Mouse (Mus musculus): ENCODE data around the gene Tmem52. TPM values are rescaled to one million over a fixed set of nuclear protein-coding genes. Genes with fewer than 3 reads are reported as not detected.

The Tmem52 gene
- polyA plus RNA-seq, 1 experiment: not detected

- Histone ChIP-seq H3K4me2 (ENCODE audit: low read depth) (no peak overlapping the region), H3K4me3 (no peak overlapping the region), H3ac (ENCODE audit: control insufficient read depth, insufficient read length) (no peak overlapping the region), H3K27me3 (ENCODE audit: control insufficient read depth, insufficient read depth, insufficient read length) (peaks cover 72% of the 10 kb centered on the region), H3K79me2 (ENCODE audit: control insufficient read depth, insufficient read depth) (no peaks in the 10 kb centered on the region), H3K36me3 (ENCODE audit: control insufficient read depth, insufficient read depth) (no peaks in the 10 kb centered on the region)
- TF ChIP-seq TCF12 (IDR thresholded peaks at IDR 0.05; ENCODE audit: insufficient read depth, poor library complexity, severe bottlenecking) (no peak), MAX (IDR thresholded peaks at IDR 0.05; ENCODE audit: low read depth) (no peak), TCF3 (IDR thresholded peaks at IDR 0.05; ENCODE audit: insufficient read length, low read depth) (no peak), REST (IDR thresholded peaks at IDR 0.05; ENCODE audit: insufficient read depth, insufficient read length) (no peak), POLR2AphosphoS2 (IDR thresholded peaks at IDR 0.05; ENCODE audit: insufficient read length, low read depth) (no peak), SRF (IDR thresholded peaks at IDR 0.05; ENCODE audit: control insufficient read depth, insufficient read length, low read depth) (no peak)
Measured at GRCm38 (mm10) chr4:155469590-155470262, 812 bp downstream of the Tmem52 start.

GRCm38 (mm10) chr4:155470263-155470953 is 1.5 kb downstream of the Tmem52 start:
- H3K27me3 ChIP-seq (ENCODE audit: control insufficient read depth, insufficient read depth, insufficient read length): peaks cover 65% of the 10 kb centered on the region
- H3K36me3 ChIP-seq (ENCODE audit: control insufficient read depth, insufficient read depth): no peaks in the 10 kb centered on the region
- H3ac ChIP-seq (ENCODE audit: control insufficient read depth, insufficient read length): no peak overlapping the region
- no peaks in the 10 kb centered on the region for H3K79me2 ChIP-seq (ENCODE audit: control insufficient read depth, insufficient read depth)
- H3K4me2 ChIP-seq (ENCODE audit: low read depth): no peak overlapping the region
- no peak for TF ChIP-seq TCF12 (IDR thresholded peaks at IDR 0.05; ENCODE audit: insufficient read depth, poor library complexity, severe bottlenecking)
- TF ChIP-seq REST (IDR thresholded peaks at IDR 0.05; ENCODE audit: insufficient read depth, insufficient read length): no peak
- no peak for TF ChIP-seq MAX (IDR thresholded peaks at IDR 0.05; ENCODE audit: low read depth)
- TF ChIP-seq TCF3 (IDR thresholded peaks at IDR 0.05; ENCODE audit: insufficient read length, low read depth): no peak
- TF ChIP-seq MYOG (IDR thresholded peaks at IDR 0.05; ENCODE audit: control insufficient read depth in 1 of 3, insufficient read depth in 1 of 3, insufficient read length in 2 of 3, low read depth in 2 of 3): no peak
- TF ChIP-seq POLR2A (IDR thresholded peaks at IDR 0.05; ENCODE audit: insufficient read length, low read depth): no peak
- TF ChIP-seq SRF (IDR thresholded peaks at IDR 0.05; ENCODE audit: control insufficient read depth, insufficient read length, low read depth): no peak
- no peak for TF ChIP-seq USF1 (IDR thresholded peaks at IDR 0.05; ENCODE audit: low read depth)
- TF ChIP-seq POLR2AphosphoS2 (IDR thresholded peaks at IDR 0.05; ENCODE audit: insufficient read length, low read depth): no peak
- no peak for TF ChIP-seq MYOD1 (IDR thresholded peaks at IDR 0.05; ENCODE audit: control insufficient read depth in 1 of 3, insufficient read length in 2 of 3, low read depth in 2 of 3)
- TF ChIP-seq E2F4 (IDR thresholded peaks at IDR 0.05; ENCODE audit: insufficient read depth): no peak
- TF ChIP-seq CEBPB (IDR thresholded peaks at IDR 0.05; ENCODE audit: insufficient read depth, poor library complexity, severe bottlenecking): no peak
- H3K4me3 ChIP-seq: no peak overlapping the region

DNA sequence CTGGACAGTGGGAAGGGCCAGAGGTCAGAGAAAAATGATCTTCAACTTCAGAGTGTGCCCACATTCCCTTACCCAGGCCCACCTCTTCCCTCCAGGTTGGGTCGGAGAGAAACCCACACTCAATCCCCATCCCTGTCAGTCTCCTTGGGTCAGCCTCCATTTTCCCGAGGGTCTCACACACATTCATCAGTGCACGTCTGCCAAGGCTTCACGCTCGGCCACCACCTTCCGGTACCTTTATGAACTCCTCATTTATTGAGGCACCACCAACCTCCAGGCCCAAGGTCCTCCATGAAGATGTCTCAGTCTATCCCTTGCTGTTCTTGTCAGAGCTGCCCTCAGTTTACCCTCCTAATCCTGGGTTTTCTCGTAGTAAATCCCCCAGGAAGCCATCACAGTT is 2.1 kb downstream of the Tmem52 start:
- Histone ChIP-seq H3K4me2 (ENCODE audit: low read depth) (no peak overlapping the region), H3K27me3 (ENCODE audit: control insufficient read depth, insufficient read depth, insufficient read length) (peaks cover 59% of the 10 kb centered on the region), H3ac (ENCODE audit: control insufficient read depth, insufficient read length) (no peak overlapping the region), H3K36me3 (ENCODE audit: control insufficient read depth, insufficient read depth) (no peaks in the 10 kb centered on the region), H3K4me3 (no peak overlapping the region), H3K79me2 (ENCODE audit: control insufficient read depth, insufficient read depth) (no peaks in the 10 kb centered on the region)
- TF ChIP-seq MYOD1 (IDR thresholded peaks at IDR 0.05; ENCODE audit: control insufficient read depth in 1 of 3, insufficient read length in 2 of 3, low read depth in 2 of 3) (no peak), E2F4 (IDR thresholded peaks at IDR 0.05; ENCODE audit: insufficient read depth) (no peak), POLR2A (IDR thresholded peaks at IDR 0.05; ENCODE audit: insufficient read length, low read depth) (no peak), MAX (IDR thresholded peaks at IDR 0.05; ENCODE audit: low read depth) (no peak), MYOG (IDR thresholded peaks at IDR 0.05; ENCODE audit: control insufficient read depth in 1 of 3, insufficient read depth in 1 of 3, insufficient read length in 2 of 3, low read depth in 2 of 3) (no peak), SRF (IDR thresholded peaks at IDR 0.05; ENCODE audit: control insufficient read depth, insufficient read length, low read depth) (no peak)

DNA sequence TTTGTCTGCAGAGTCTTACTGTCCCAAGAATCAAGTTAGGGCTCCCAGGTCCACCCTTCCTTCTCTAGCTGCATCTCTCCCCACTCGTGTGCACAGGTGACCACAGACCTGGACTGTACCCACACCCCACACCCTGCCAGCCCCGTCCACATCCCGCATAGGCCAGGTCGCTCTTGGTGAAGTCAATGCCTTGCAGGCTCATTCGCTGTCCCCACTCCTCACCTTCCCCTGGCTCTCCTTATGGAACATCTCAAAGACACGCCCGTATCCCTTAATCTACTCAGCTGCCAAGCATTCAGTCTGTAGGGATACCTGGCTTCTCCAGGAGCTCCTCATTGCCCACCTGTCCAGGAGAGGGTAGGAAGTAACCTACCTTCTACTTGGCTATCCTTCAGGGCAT is 2.5 kb downstream of the Tmem52 start:
- no peak for TF ChIP-seq MAX (IDR thresholded peaks at IDR 0.05; ENCODE audit: low read depth)
- TF ChIP-seq USF1 (IDR thresholded peaks at IDR 0.05; ENCODE audit: low read depth): no peak
- no peak for TF ChIP-seq SRF (IDR thresholded peaks at IDR 0.05; ENCODE audit: control insufficient read depth, insufficient read length, low read depth)
- no peak for TF ChIP-seq MYOD1 (IDR thresholded peaks at IDR 0.05; ENCODE audit: control insufficient read depth in 1 of 3, insufficient read length in 2 of 3, low read depth in 2 of 3)
- TF ChIP-seq TCF3 (IDR thresholded peaks at IDR 0.05; ENCODE audit: insufficient read length, low read depth): no peak
- TF ChIP-seq TCF12 (IDR thresholded peaks at IDR 0.05; ENCODE audit: insufficient read depth, poor library complexity, severe bottlenecking): no peak
- no peak for TF ChIP-seq MYOG (IDR thresholded peaks at IDR 0.05; ENCODE audit: control insufficient read depth in 1 of 3, insufficient read depth in 1 of 3, insufficient read length in 2 of 3, low read depth in 2 of 3)
- no peak for TF ChIP-seq POLR2AphosphoS2 (IDR thresholded peaks at IDR 0.05; ENCODE audit: insufficient read length, low read depth)
- no peak for TF ChIP-seq POLR2A (IDR thresholded peaks at IDR 0.05; ENCODE audit: insufficient read length, low read depth)
- TF ChIP-seq REST (IDR thresholded peaks at IDR 0.05; ENCODE audit: insufficient read depth, insufficient read length): no peak
- no peak for TF ChIP-seq CEBPB (IDR thresholded peaks at IDR 0.05; ENCODE audit: insufficient read depth, poor library complexity, severe bottlenecking)
- no peak for TF ChIP-seq E2F4 (IDR thresholded peaks at IDR 0.05; ENCODE audit: insufficient read depth)
- Histone ChIP-seq H3K79me2 (ENCODE audit: control insufficient read depth, insufficient read depth) (no peaks in the 10 kb centered on the region), H3K4me2 (ENCODE audit: low read depth) (no peak overlapping the region), H3ac (ENCODE audit: control insufficient read depth, insufficient read length) (no peak overlapping the region), H3K4me3 (no peak overlapping the region), H3K27me3 (ENCODE audit: control insufficient read depth, insufficient read depth, insufficient read length) (peaks cover 55% of the 10 kb centered on the region), H3K36me3 (ENCODE audit: control insufficient read depth, insufficient read depth) (no peaks in the 10 kb centered on the region)
